Mouse (Mus musculus): ENCODE measurements around the gene Eif2ak2.

- TF ChIP-seq CTCF (IDR thresholded peaks at IDR 0.05), result no peak
- TF ChIP-seq EP300 (IDR thresholded peaks at IDR 0.05), result no peak
Measured at GRCm38 (mm10) chr17:78917696-78918095, 35.3 kb upstream of the Eif2ak2 start.
